Mouse (Mus musculus) bone marrow macrophage, adult 2 months (primary cell): ENCODE results near the gene Fgr.

ENCODE experiments used
- CTCF ChIP-seq: IDR thresholded peaks from 2 replicates; pipeline ENCODE4 v1.5.1; 2012; ENCODE audit warnings: low read depth, mild to moderate bottlenecking, low read length, moderate library complexity
- POLR2A ChIP-seq: IDR thresholded peaks from 2 replicates; pipeline ENCODE4 v1.6.1; 2012; ENCODE audit warnings: mild to moderate bottlenecking, low read depth, low read length, borderline replicate concordance

GRCm38 (mm10) chr4:132975791-132976190, 1.9 kb downstream of the Fgr start:
- TF ChIP-seq CTCF, result no peak
- TF ChIP-seq POLR2A, result no peak
